Mouse (Mus musculus) spleen, adult 2 months (tissue): Measurements from ENCODE around the gene A530084C06Rik. TPM values are rescaled to one million over a fixed set of nuclear protein-coding genes. Genes with fewer than 3 reads are reported as not detected.

Experiments used
- DNase-seq, 2 experiments: peaks; one replicate each; pipeline versions ENCODE4 v3.0.0 to v3.0.0-alpha.2; 2012 to 2021; ENCODE audit warnings: low spot score in 2 of 2, low read depth in 1 of 2
- H3K27ac ChIP-seq: fragments of 200-500 bp; 2 replicates; pipeline ENCODE4 v1.5.1; 2012; ENCODE audit warnings: low read length, inconsistent platforms; ENCODE audit not compliant: insufficient read depth
- H3K27me3 ChIP-seq: fragments of 200-500 bp; 2 replicates; pipeline ENCODE4 v1.6.1; 2012; ENCODE audit warnings: mild to moderate bottlenecking, moderate library complexity, low read length, inconsistent platforms; ENCODE audit not compliant: control insufficient read depth, insufficient read depth
- H3K36me3 ChIP-seq: fragments of 200-500 bp; 2 replicates; pipeline ENCODE4 v1.6.1; 2012; ENCODE audit warnings: mild to moderate bottlenecking, low read length, inconsistent platforms; ENCODE audit not compliant: control insufficient read depth, insufficient read depth
- H3K4me1 ChIP-seq: fragments of 200-500 bp; 2 replicates; pipeline ENCODE4 v1.6.1; 2011; ENCODE audit warnings: inconsistent platforms; ENCODE audit not compliant: control insufficient read depth, insufficient read depth, insufficient read length
- H3K4me3 ChIP-seq: fragments of 200-500 bp; 2 replicates; pipeline ENCODE4 v1.5.1; 2011; ENCODE audit warnings: mild to moderate bottlenecking, inconsistent platforms; ENCODE audit not compliant: insufficient read depth, insufficient read length; ENCODE audit errors: extremely low read depth
- CTCF ChIP-seq: fragments of 200-500 bp; IDR thresholded peaks from 2 replicates; pipeline ENCODE4 v1.5.1; 2011; ENCODE audit warnings: mild to moderate bottlenecking, inconsistent platforms; ENCODE audit not compliant: insufficient read depth, insufficient read length, insufficient replicate concordance; ENCODE audit errors: extremely low read depth
- POLR2A ChIP-seq: fragments of 200-500 bp; IDR thresholded peaks from 2 replicates; pipeline ENCODE4 v1.6.1; 2011; ENCODE audit warnings: low read depth, low read length, inconsistent platforms
- WGBS: fragments of 180-500 bp; shearing (Covaris S2); methylation state at CpG from one replicate; pipeline ENCODE4 v1.1.7; 2018; 5-methylcytosine and 5-hydroxymethylcytosine counted together
- polyA plus RNA-seq: library from polyadenylated mRNA; depleted of rRNA; stranded (reverse); fragments of >200 nt; gene quantifications from 2 replicates; pipeline ENCODE4 v1.2.3, GENCODE M21; 2012

A530084C06Rik gene
- polyA plus RNA-seq, 1 experiment = not detected

GRCm38 (mm10) chr13:31559419-31560144, 449 bp upstream of the A530084C06Rik start:
- WGBS = 3% methylated on average over 91 of the region's 92 CpGs
- Histone ChIP-seq H3K36me3 (no peaks in the 10 kb centered on the region), H3K27ac (no peak overlapping the region), H3K4me1 (peaks cover 17% of the 10 kb centered on the region), H3K4me3 (peak overlapping the region; percentile 23; the same call in 1 of the 2 replicates), H3K27me3 (peaks cover 27% of the 10 kb centered on the region)
- DNase-seq = peak in 1 of 2 experiments; percentile 6
- no peak for TF ChIP-seq POLR2A
- TF ChIP-seq CTCF = 0 out of 2 replicates have a peak, but pooled peaks have one; percentile 34

- H3K4me1 ChIP-seq = peaks cover 17% of the 10 kb centered on the region
- peaks cover 24% of the 10 kb centered on the region for H3K27me3 ChIP-seq
- WGBS = 1% methylated on average over 72 of the region's 73 CpGs
- no peak overlapping the region for H3K27ac ChIP-seq
- peak overlapping the region; percentile 48 for H3K4me3 ChIP-seq
- TF ChIP-seq POLR2A (no peak), CTCF (no peak)
- DNase-seq = no peak
- H3K36me3 ChIP-seq = no peaks in the 10 kb centered on the region
Measured at GRCm38 (mm10) chr13:31557768-31558520, 1.2 kb downstream of the A530084C06Rik start.

DNA sequence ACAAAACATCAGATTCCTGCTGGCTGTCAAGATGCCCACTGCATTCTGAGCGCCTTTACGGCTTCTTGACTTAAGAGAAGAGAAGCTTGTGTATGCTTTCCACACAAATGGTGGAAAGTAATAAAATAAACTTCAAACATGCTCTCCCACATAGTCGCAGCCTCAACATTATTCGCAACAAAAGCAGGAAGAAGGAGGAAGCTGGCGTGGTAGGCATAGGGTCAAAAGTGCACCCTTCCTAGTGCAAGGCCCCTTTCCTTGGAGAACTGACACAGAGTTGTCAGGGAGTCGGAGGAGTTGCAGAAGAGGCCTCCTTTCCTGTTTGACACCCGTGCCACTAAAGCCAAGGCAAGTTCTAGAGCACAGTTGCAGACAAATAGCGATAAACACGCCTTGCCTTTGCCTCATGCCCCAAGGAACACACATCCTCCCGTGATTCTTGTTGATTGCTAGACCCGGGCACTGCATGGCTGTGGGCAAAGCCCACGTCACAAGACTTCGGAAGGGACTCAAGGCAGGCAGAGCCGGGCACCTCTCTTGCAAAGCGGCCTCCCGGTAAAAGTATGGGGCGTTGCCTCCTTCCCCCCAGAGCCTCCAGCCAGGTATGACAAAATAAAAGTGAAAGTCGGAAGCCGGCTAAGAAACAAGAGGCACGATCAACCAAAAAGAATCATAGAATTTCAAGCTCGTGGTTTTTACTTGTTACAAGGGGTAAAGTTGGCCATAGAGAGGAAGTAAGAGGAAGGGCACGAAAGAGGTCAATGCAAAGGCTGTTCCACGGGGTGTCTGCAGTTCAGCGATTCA, 2.0 kb downstream of the A530084C06Rik start:
- peak overlapping the region; percentile 48 for H3K4me3 ChIP-seq
- H3K36me3 ChIP-seq = no peaks in the 10 kb centered on the region
- TF ChIP-seq POLR2A (no peak), CTCF (no peak)
- no peak overlapping the region for H3K27ac ChIP-seq
- peaks cover 17% of the 10 kb centered on the region for H3K4me1 ChIP-seq
- H3K27me3 ChIP-seq = peaks cover 24% of the 10 kb centered on the region
- WGBS = 6% methylated on average over 24 of the region's 24 CpGs
- DNase-seq = no peak

DNA sequence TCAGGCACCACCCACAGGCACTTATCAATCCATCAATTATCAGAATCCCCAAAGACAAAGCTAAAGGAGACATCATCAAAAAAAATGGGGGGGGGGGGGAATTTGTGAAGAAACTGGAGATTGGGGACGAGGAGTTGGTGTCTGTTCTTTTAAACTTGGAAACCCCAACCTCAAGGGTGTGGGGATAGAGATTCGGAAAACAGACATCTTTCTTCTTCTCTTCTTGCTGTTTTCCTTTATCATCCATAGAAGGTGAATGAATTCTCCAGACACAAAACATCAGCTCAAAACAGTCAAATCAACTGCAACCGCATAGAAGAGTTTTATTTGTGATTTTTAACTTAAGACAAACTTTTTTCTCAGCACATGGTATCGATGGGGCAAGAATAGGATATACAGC, 3.3 kb downstream of the A530084C06Rik start, which contains the start of gene Foxq1:
TSS of gene Foxq1 (plus strand) at position 301 of the 400 bp plus-strand sequence.
- Histone ChIP-seq H3K27me3 (peaks cover 24% of the 10 kb centered on the region), H3K4me1 (peaks cover 17% of the 10 kb centered on the region), H3K36me3 (no peaks in the 10 kb centered on the region), H3K4me3 (no peak within 1 kb of the TSS), H3K27ac (no peak within 1 kb of the TSS)
- TF ChIP-seq POLR2A = no peak
- no peak for TF ChIP-seq CTCF
- 76% methylated on average over 4 of the region's 4 CpGs for WGBS
- DNase-seq = no peak

- Histone ChIP-seq H3K27me3 (no peaks in the 10 kb centered on the region), H3K4me1 (no peaks in the 10 kb centered on the region), H3K36me3 (no peaks in the 10 kb centered on the region), H3K27ac (no peak overlapping the region), H3K4me3 (no peak overlapping the region)
- WGBS = 91% methylated on average over 9 of the region's 9 CpGs
- TF ChIP-seq CTCF = no peak
- no peak for TF ChIP-seq POLR2A
- DNase-seq = no peak
Measured at GRCm38 (mm10) chr13:31547610-31548009, 11.5 kb downstream of the A530084C06Rik start.

DNA sequence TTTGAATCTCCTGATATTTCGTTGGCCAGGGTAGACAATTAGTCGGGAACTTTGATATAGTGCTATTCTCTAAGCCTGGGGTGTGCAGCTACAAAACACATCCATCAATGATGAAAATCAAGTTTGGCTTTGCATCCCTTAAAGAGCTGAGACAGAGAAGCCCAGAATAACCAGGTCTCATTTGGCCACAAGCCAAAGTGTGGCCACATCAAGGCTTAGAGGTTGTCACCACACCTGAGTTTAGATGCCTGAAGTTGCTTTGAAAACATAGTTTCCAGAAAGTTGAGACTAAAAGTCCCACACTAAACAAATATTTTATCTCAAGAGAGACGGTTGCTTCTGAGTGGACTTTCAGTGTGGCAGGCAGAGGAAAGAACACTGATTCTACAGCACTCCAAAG, 11.9 kb downstream of the A530084C06Rik start:
- Histone ChIP-seq H3K36me3 (no peaks in the 10 kb centered on the region), H3K27ac (no peak overlapping the region), H3K4me3 (no peak overlapping the region), H3K4me1 (no peaks in the 10 kb centered on the region), H3K27me3 (no peaks in the 10 kb centered on the region)
- TF ChIP-seq CTCF = no peak
- TF ChIP-seq POLR2A = no peak
- DNase-seq = no peak
- WGBS = 83% methylated on average over 3 of the region's 3 CpGs

GRCm38 (mm10) chr13:31546784-31547183, 12.3 kb downstream of the A530084C06Rik start:
- Histone ChIP-seq H3K27me3 (no peaks in the 10 kb centered on the region), H3K27ac (no peak overlapping the region), H3K4me1 (no peaks in the 10 kb centered on the region), H3K36me3 (no peaks in the 10 kb centered on the region), H3K4me3 (no peak overlapping the region)
- DNase-seq = no peak
- WGBS = 79% methylated on average over 2 of the region's 2 CpGs
- TF ChIP-seq POLR2A (no peak), CTCF (no peak)
